Mouse (Mus musculus) T-helper 17 cell (primary cell): ENCODE data around the gene Txndc17.
"Not testable (repeated sequence)": the region's sequence is repeated elsewhere in the genome, so short reads cannot be mapped to it uniquely, and the experiment has no call there.

ENCODE experiments used
- in situ Hi-C, 2 experiments: fragments of 300-600 bp; cut with MboI, MseI; formaldehyde crosslinking; loops; 1 replicate in 1 of 2; 2 replicates in 1 of 2; pipeline ENCODE4 v1.15.1; 2025; ENCODE audit warnings: high pct_unique_total_duplicates in 2 of 2

The Txndc17 gene

GRCm38 (mm10) chr11:72207204-72207833 is at the start of gene Txndc17, which contains the start of gene 4933427D14Rik:
Gene Txndc17, plus strand, starts transcription at chr11:72207547.
Gene 4933427D14Rik, minus strand, starts transcription at chr11:72207459.
- in situ Hi-C loops, result loop anchor here (10.0 to 25.0 kb wide), 3 partner anchors 980 to 1653 kb away; partner anchors contain the start of genes Ctns (in 1 of the 2), Derl2 (in 1 of the 2), Dhx33 (in 1 of the 2) and Emc6 (in 1 of the 2)

- in situ Hi-C loops, result no loop called here
These were observed 44.1 kb upstream of the Txndc17 start for GRCm38 (mm10) chr11:72163198-72163597.

GRCm38 (mm10) chr11:72169871-72170270 is 37.5 kb upstream of the Txndc17 start:
- in situ Hi-C loops, result no loop called here

GRCm38 (mm10) chr11:72171906-72172305 is 35.4 kb upstream of the Txndc17 start:
- in situ Hi-C loops, result not testable (repeated sequence)

- in situ Hi-C loops, result no loop called here
These were observed 33.8 kb upstream of the Txndc17 start for GRCm38 (mm10) chr11:72173506-72173905.

- in situ Hi-C loops, result no loop called here
These were observed 32.6 kb upstream of the Txndc17 start for GRCm38 (mm10) chr11:72174721-72175120.

GRCm38 (mm10) chr11:72175966-72176365 is 31.4 kb upstream of the Txndc17 start:
- in situ Hi-C loops, result no loop called here

GRCm38 (mm10) chr11:72176553-72176952 is 30.8 kb upstream of the Txndc17 start:
- in situ Hi-C loops, result no loop called here

- in situ Hi-C loops, result no loop called here
These were observed 26.8 kb upstream of the Txndc17 start for GRCm38 (mm10) chr11:72180556-72180955.

- in situ Hi-C loops, result no loop called here
These were observed 26.2 kb upstream of the Txndc17 start for GRCm38 (mm10) chr11:72181136-72181535.

GRCm38 (mm10) chr11:72184252-72184651 is 23.1 kb upstream of the Txndc17 start:
- in situ Hi-C loops, result no loop called here

- in situ Hi-C loops, result no loop called here
These were observed 16.5 kb upstream of the Txndc17 start for GRCm38 (mm10) chr11:72190857-72191256.

GRCm38 (mm10) chr11:72194259-72194658 is 13.1 kb upstream of the Txndc17 start:
- in situ Hi-C loops, result no loop called here

- in situ Hi-C loops, result no loop called here
These were observed 10.8 kb upstream of the Txndc17 start for GRCm38 (mm10) chr11:72196506-72196905.

- in situ Hi-C loops, result loop anchor here (10.0 to 25.0 kb wide), 3 partner anchors 984 to 1649 kb away; partner anchors contain the start of genes Ctns (in 1 of the 2), Derl2 (in 1 of the 2), Dhx33 (in 1 of the 2) and Emc6 (in 1 of the 2)
These were observed 3.9 kb upstream of the Txndc17 start for GRCm38 (mm10) chr11:72203440-72203839.

- in situ Hi-C loops, result loop anchor here (10.0 to 25.0 kb wide), 3 partner anchors 982 to 1650 kb away; partner anchors contain the start of genes Ctns (in 1 of the 2), Derl2 (in 1 of the 2), Dhx33 (in 1 of the 2) and Emc6 (in 1 of the 2)
These were observed 2.1 kb upstream of the Txndc17 start for GRCm38 (mm10) chr11:72205256-72205655.

- in situ Hi-C loops, result loop anchor here (10.0 to 25.0 kb wide), 3 partner anchors 981 to 1652 kb away; partner anchors contain the start of genes Ctns (in 1 of the 2), Derl2 (in 1 of the 2), Dhx33 (in 1 of the 2) and Emc6 (in 1 of the 2)
These were observed 775 bp upstream of the Txndc17 start, which contains the start of gene Gm43951 for GRCm38 (mm10) chr11:72206341-72207203. Gene Gm43951, minus strand, starts transcription at chr11:72206840.

GRCm38 (mm10) chr11:72207834-72208377 is 559 bp downstream of the Txndc17 start:
- in situ Hi-C loops, result loop anchor here (10.0 to 25.0 kb wide), 3 partner anchors 979 to 1653 kb away; partner anchors contain the start of genes Ctns (in 1 of the 2), Derl2 (in 1 of the 2), Dhx33 (in 1 of the 2) and Emc6 (in 1 of the 2)

GRCm38 (mm10) chr11:72214591-72215409 is 7.5 kb downstream of the Txndc17 start:
- in situ Hi-C loops, result loop anchor here (5.0 to 25.0 kb wide), 3 partner anchors 973 to 1207 kb away; partner anchors contain the start of genes Ctns (in 1 of the 2), Derl2 (in 1 of the 2), Dhx33 (in 1 of the 2) and Emc6 (in 1 of the 2)

- in situ Hi-C loops, result loop anchor here (5.0 to 25.0 kb wide), 3 partner anchors 972 to 1208 kb away; partner anchors contain the start of genes Ctns (in 1 of the 2), Derl2 (in 1 of the 2), Dhx33 (in 1 of the 2) and Emc6 (in 1 of the 2)
These were observed 8.1 kb downstream of the Txndc17 start, which contains the start of gene Med31 for GRCm38 (mm10) chr11:72215410-72215797. Gene Med31, minus strand, starts transcription at chr11:72215592.
